Mouse (Mus musculus) CH12.LX (cell line): ENCODE measurements at regions not wholly inside any gene's neighbourhood (a gene's known extent, or its start where the extent isn't known, plus 50 kb on each side); places are given as distances from the start of the nearest gene placed in this dataset.

ENCODE experiments used
- DNase-seq: peaks from one replicate; pipeline ENCODE4 v3.0.0-alpha.2; 2013; ENCODE audit errors: extremely low read depth
- H3K27ac ChIP-seq: 2 replicates; pipeline ENCODE4 v1.5.1; 2012; ENCODE audit warnings: low read depth, mild to moderate bottlenecking, control low read depth, moderate library complexity; ENCODE audit not compliant: insufficient read depth
- H3K27me3 ChIP-seq: replicated peaks from 2 replicates; pipeline ENCODE3; 2012; ENCODE audit warnings: inconsistent platforms
- H3K36me3 ChIP-seq, 2 experiments: replicated peaks in 1 of 2; 2 replicates each; pipeline versions ENCODE3 to v1.6.1; 2012; ENCODE audit warnings: inconsistent platforms in 1 of 2, low read length in 1 of 2, mild to moderate bottlenecking in 1 of 2, mixed read lengths in 1 of 2, moderate library complexity in 1 of 2; ENCODE audit not compliant: control insufficient read depth in 1 of 2, insufficient read depth in 1 of 2
- H3K4me1 ChIP-seq, 2 experiments: 2 replicates each; pipeline ENCODE4 v1.6.1; 2012; ENCODE audit warnings: inconsistent platforms in 1 of 2, moderate library complexity in 1 of 2; ENCODE audit not compliant: insufficient read depth in 2 of 2, control insufficient read depth in 1 of 2
- H3K4me2 ChIP-seq: 2 replicates; pipeline ENCODE4 v1.6.1; 2012; ENCODE audit warnings: low read depth, mild to moderate bottlenecking, control low read depth; ENCODE audit not compliant: poor library complexity, insufficient read depth, severe bottlenecking
- H3K4me3 ChIP-seq, 3 experiments: fragments of 150-350 bp in 1 of 3; sonication (generic) in 1 of 3; replicated peaks in 1 of 3; 2 replicates each; pipeline versions ENCODE3 to v1.5.1; 2011 to 2012; ENCODE audit warnings: low read depth in 2 of 3, low read length in 2 of 3, mild to moderate bottlenecking in 2 of 3, moderate library complexity in 2 of 3, control low read depth in 1 of 3, improper control_type of control experiment in 1 of 3, inconsistent platforms in 1 of 3, mixed read lengths in 1 of 3; ENCODE audit not compliant: poor library complexity in 1 of 3
- H3K79me2 ChIP-seq: replicated peaks from 2 replicates; pipeline ENCODE4 v1.6.1; 2012; ENCODE audit warnings: mild to moderate bottlenecking, moderate library complexity; ENCODE audit not compliant: control insufficient read depth, poor library complexity, insufficient read depth, severe bottlenecking; ENCODE audit errors: extremely low read depth
- H3K9ac ChIP-seq: 2 replicates; pipeline ENCODE4 v1.6.1; 2012; ENCODE audit warnings: low read depth, mild to moderate bottlenecking, control low read depth, moderate library complexity; ENCODE audit not compliant: insufficient read depth
- H3K9me3 ChIP-seq: replicated peaks from 2 replicates; pipeline ENCODE3; 2012; ENCODE audit warnings: low read length, inconsistent platforms, mixed read lengths
- CHD1 ChIP-seq: IDR thresholded peaks from 2 replicates; pipeline ENCODE4 v1.6.1; 2012; ENCODE audit warnings: low read depth, low read length, improper control_type of control experiment, inconsistent platforms
- CTCF ChIP-seq, 2 experiments: IDR thresholded peaks in 1 of 2; conservative IDR thresholded peaks in 1 of 2; 2 replicates each; pipeline ENCODE4 v1.5.1; 2011 to 2012; ENCODE audit warnings: low read depth in 2 of 2, low read length in 2 of 2, improper control_type of control experiment in 1 of 2, inconsistent platforms in 1 of 2, mild to moderate bottlenecking in 1 of 2, moderate library complexity in 1 of 2
- E2F4 ChIP-seq: IDR thresholded peaks from 2 replicates; pipeline ENCODE4 v1.6.1; 2011; ENCODE audit warnings: low read depth, low read length, improper control_type of control experiment; ENCODE audit not compliant: insufficient replicate concordance
- ELF1 ChIP-seq: IDR thresholded peaks from 2 replicates; pipeline ENCODE4 v1.6.1; 2014; ENCODE audit warnings: low read depth, mild to moderate bottlenecking, inconsistent platforms, low read length, improper control_type of control experiment
- EP300 ChIP-seq: IDR thresholded peaks from 2 replicates; pipeline ENCODE4 v1.6.1; 2011; ENCODE audit warnings: low read length, improper control_type of control experiment
- ETS1 ChIP-seq: conservative IDR thresholded peaks from 2 replicates; pipeline ENCODE4 v1.6.1; 2012; ENCODE audit warnings: low read depth, mild to moderate bottlenecking, inconsistent platforms, low read length, improper control_type of control experiment, moderate library complexity
- GABPA ChIP-seq: IDR thresholded peaks from 2 replicates; pipeline ENCODE4 v1.6.1; 2012; ENCODE audit warnings: low read depth, low read length, improper control_type of control experiment, inconsistent platforms; ENCODE audit not compliant: insufficient replicate concordance
- HCFC1 ChIP-seq: IDR thresholded peaks from 2 replicates; pipeline ENCODE4 v1.6.1; 2012; ENCODE audit warnings: low read depth, mild to moderate bottlenecking, inconsistent platforms, low read length, improper control_type of control experiment
- IRF4 ChIP-seq: IDR thresholded peaks from 2 replicates; pipeline ENCODE4 v1.6.1; 2014; ENCODE audit warnings: low read depth, mild to moderate bottlenecking, inconsistent platforms, low read length, improper control_type of control experiment
- JUND ChIP-seq: conservative IDR thresholded peaks from 2 replicates; pipeline ENCODE4 v1.6.1; 2011; ENCODE audit warnings: low read depth, low read length, improper control_type of control experiment
- MXI1 ChIP-seq: IDR thresholded peaks from 2 replicates; pipeline ENCODE4 v1.6.1; 2011; ENCODE audit warnings: mild to moderate bottlenecking, low read depth, low read length, improper control_type of control experiment
- MYC ChIP-seq: IDR thresholded peaks from 2 replicates; pipeline ENCODE4 v1.6.1; 2011; ENCODE audit warnings: low read depth, mild to moderate bottlenecking, improper control_type of control experiment, low read length
- NELFE ChIP-seq: IDR thresholded peaks from 2 replicates; pipeline ENCODE4 v1.6.1; 2011; ENCODE audit warnings: low read depth, low read length, improper control_type of control experiment
- POLR2AphosphoS2 ChIP-seq: IDR thresholded peaks from 2 replicates; pipeline ENCODE4 v1.6.1; 2011; ENCODE audit warnings: low read depth, low read length, improper control_type of control experiment
- RCOR1 ChIP-seq: conservative IDR thresholded peaks from 2 replicates; pipeline ENCODE4 v1.6.1; 2012; ENCODE audit warnings: low read depth, mild to moderate bottlenecking, inconsistent platforms, low read length, improper control_type of control experiment
- SIN3A ChIP-seq: IDR thresholded peaks from 2 replicates; pipeline ENCODE4 v1.6.1; 2012; ENCODE audit warnings: low read length, improper control_type of control experiment, inconsistent platforms
- SMC3 ChIP-seq: IDR thresholded peaks from 2 replicates; pipeline ENCODE4 v1.6.1; 2011; ENCODE audit warnings: low read depth, low read length, improper control_type of control experiment
- TBP ChIP-seq: conservative IDR thresholded peaks from 2 replicates; pipeline ENCODE4 v1.6.1; 2011; ENCODE audit warnings: low read depth, low read length, improper control_type of control experiment
- USF1 ChIP-seq: IDR thresholded peaks from 2 replicates; pipeline ENCODE4 v1.6.1; 2014; ENCODE audit warnings: low read depth, mild to moderate bottlenecking, inconsistent platforms, low read length, improper control_type of control experiment
- ZMIZ1 ChIP-seq: IDR thresholded peaks from 2 replicates; pipeline ENCODE4 v1.6.1; 2012; ENCODE audit warnings: low read depth, mild to moderate bottlenecking, inconsistent platforms, low read length, improper control_type of control experiment
- dilution Hi-C: fragments of 300-500 bp; cut with MboI; formaldehyde crosslinking; loops from 2 replicates; pipeline ENCODE4 v1.14.3; 2020; ENCODE audit warnings: low sequenced_read_pairs; ENCODE audit not compliant: extremely low pct_unique_long_range_greater_than_20kb, extremely low pct_ligation_motif_present
- in situ Hi-C: fragments of 300-500 bp; cut with MboI; formaldehyde crosslinking; loops from 3 replicates; pipeline ENCODE4 v1.14.3; 2019; ENCODE audit warnings: low sequenced_read_pairs, low pct_ligation_motif_present, low pct_unique_long_range_greater_than_20kb, mixed read lengths

GRCm38 (mm10) chr5:46151973-46152372 is 294.6 kb upstream of the Lcorl start:
- Histone ChIP-seq H3K9me3 (no peaks in the 10 kb centered on the region), H3K9ac (no peak overlapping the region), H3K4me1 (no peaks in the 10 kb centered on the region), H3K27me3 (no peaks in the 10 kb centered on the region), H3K4me3 (no peak overlapping the region), H3K4me2 (no peak overlapping the region), H3K79me2 (no peaks in the 10 kb centered on the region), H3K36me3 (no peaks in the 10 kb centered on the region), H3K27ac (no peak overlapping the region)
- DNase-seq, result no peak
- no peak for TF ChIP-seq MXI1
- TF ChIP-seq SMC3, result no peak
- TF ChIP-seq CTCF (conservative IDR thresholded peaks at IDR 0.05 in 1 of 2, IDR thresholded peaks at IDR 0.05 in 1 of 2; ENCODE audit: low read depth in 2 of 2, low read length in 2 of 2), result no peak
- TF ChIP-seq NELFE, result no peak
- TF ChIP-seq JUND, result no peak
- no peak for TF ChIP-seq IRF4
- TF ChIP-seq CHD1, result no peak
- no peak for TF ChIP-seq SIN3A
- TF ChIP-seq POLR2AphosphoS2, result no peak
- no peak for TF ChIP-seq EP300
- in situ Hi-C loops (no loop called here), dilution Hi-C loops (no loop called here)

DNA sequence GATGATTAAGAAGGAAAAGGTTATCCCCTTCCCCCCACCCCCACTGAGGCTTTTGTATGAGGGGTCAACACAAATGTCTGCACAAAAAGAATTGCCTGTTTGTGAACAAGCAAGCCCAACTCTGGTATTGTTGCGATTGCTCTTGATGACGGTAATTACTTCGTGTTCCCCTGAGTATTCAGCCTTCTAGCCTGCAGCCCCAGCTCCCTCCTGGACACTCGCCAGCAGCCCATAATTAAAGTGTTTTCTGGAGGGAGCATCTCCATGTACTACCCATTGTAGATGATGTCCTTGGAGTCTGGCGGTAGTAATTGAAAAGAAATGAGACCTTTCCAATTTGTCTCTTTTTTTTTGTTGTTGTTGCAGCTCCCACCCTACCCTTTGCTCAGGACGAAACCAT is 293.4 kb upstream of the Lcorl start:
- no peaks in the 10 kb centered on the region for H3K79me2 ChIP-seq
- H3K4me1 ChIP-seq, result no peaks in the 10 kb centered on the region
- no peaks in the 10 kb centered on the region for H3K9me3 ChIP-seq
- no peak overlapping the region for H3K4me3 ChIP-seq
- H3K27me3 ChIP-seq, result no peaks in the 10 kb centered on the region
- H3K36me3 ChIP-seq, result no peaks in the 10 kb centered on the region
- H3K27ac ChIP-seq, result no peak overlapping the region
- no peak for DNase-seq
- in situ Hi-C loops (no loop called here), dilution Hi-C loops (no loop called here)
- H3K9ac ChIP-seq, result no peak overlapping the region
- H3K4me2 ChIP-seq, result no peak overlapping the region
- TF ChIP-seq CHD1 (no peak), HCFC1 (no peak), MYC (no peak), USF1 (no peak), ELF1 (no peak), E2F4 (no peak), SIN3A (no peak), NELFE (no peak), ZMIZ1 (no peak), ETS1 (no peak), RCOR1 (no peak), GABPA (no peak), TBP (no peak)
